Mouse (Mus musculus) heart, embryonic 16.5 days (tissue): ENCODE measurements at regions not wholly inside any gene's neighbourhood (a gene's known extent, or its start where the extent isn't known, plus 50 kb on each side); places are given as distances from the start of the nearest gene placed in this dataset.

ENCODE experiments used
- ATAC-seq: fragments of 200-750 bp; cut with Nextera tagmentation; replicated peaks from 2 replicates; pipeline ENCODE4 v1.8.0; 2017; ENCODE audit warnings: moderate number of reproducible peaks; ENCODE audit not compliant: insufficient read depth, low FRiP score; ENCODE audit errors: extremely low read depth
- H3K27ac ChIP-seq: fragments of 300-500 bp; sonication (generic); 2 replicates; pipeline ENCODE4 v1.5.1; 2014; ENCODE audit warnings: mild to moderate bottlenecking, low read length, control low read depth, moderate library complexity
- H3K27me3 ChIP-seq: fragments of 300-500 bp; sonication (generic); 2 replicates; pipeline ENCODE4 v1.6.1; 2014; ENCODE audit warnings: low read length, mixed read lengths; ENCODE audit not compliant: control insufficient read depth, insufficient read depth
- H3K36me3 ChIP-seq: fragments of 300-500 bp; sonication (generic); 2 replicates; pipeline ENCODE4 v1.6.1; 2014; ENCODE audit not compliant: control insufficient read depth, insufficient read depth
- H3K4me1 ChIP-seq: fragments of 300-500 bp; sonication (generic); 2 replicates; pipeline ENCODE4 v1.6.1; 2014; ENCODE audit warnings: low read length, mixed read lengths; ENCODE audit not compliant: control insufficient read depth, insufficient read depth
- H3K4me2 ChIP-seq: fragments of 300-500 bp; sonication (generic); 2 replicates; pipeline ENCODE4 v1.6.1; 2014; ENCODE audit warnings: low read depth, mild to moderate bottlenecking, control low read depth, low read length
- H3K4me3 ChIP-seq: fragments of 300-500 bp; sonication (generic); 2 replicates; pipeline ENCODE4 v1.5.1; 2014; ENCODE audit warnings: mild to moderate bottlenecking, control low read depth, low read length
- H3K9ac ChIP-seq: fragments of 300-500 bp; sonication (generic); 2 replicates; pipeline ENCODE4 v1.6.1; 2014; ENCODE audit warnings: low read length, control low read depth
- H3K9me3 ChIP-seq: fragments of 300-500 bp; sonication (generic); replicated peaks from 2 replicates; pipeline ENCODE4 v1.6.1; 2016; ENCODE audit warnings: low read length; ENCODE audit not compliant: control insufficient read depth
- WGBS: fragments of 180-500 bp; shearing (Covaris S2); extraction: QIAGEN DNeasy Blood & Tissue Kit; methylation state at CpG from one replicate; pipeline ENCODE4 v1.1.7; 2014; 5-methylcytosine and 5-hydroxymethylcytosine counted together

DNA sequence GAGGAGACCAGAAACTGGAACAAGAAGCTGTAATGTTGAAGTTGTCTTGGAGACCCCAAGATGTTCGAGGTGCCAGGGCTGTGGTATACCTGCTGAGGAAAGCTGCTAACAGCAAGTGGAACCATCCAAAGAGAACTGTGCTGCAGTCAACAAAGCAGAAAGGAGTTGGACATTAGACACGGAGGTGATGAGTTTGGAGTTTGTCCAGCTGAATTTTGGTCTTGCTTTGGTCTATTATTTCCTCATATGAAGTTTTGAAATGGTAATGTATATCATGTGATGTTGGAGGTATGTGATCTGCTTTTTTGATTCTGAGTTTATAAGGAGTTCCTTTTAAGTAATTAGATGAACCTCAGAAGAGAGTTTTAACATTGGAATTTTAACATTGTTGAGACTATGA is 98.0 kb downstream of the Arrdc3 start:
- H3K27me3 ChIP-seq, result no peaks in the 10 kb centered on the region
- H3K36me3 ChIP-seq, result no peaks in the 10 kb centered on the region
- no peak overlapping the region for H3K9ac ChIP-seq
- H3K4me1 ChIP-seq, result 0 out of 2 replicates have a peak, but pooled peaks cover 2% of the 10 kb centered on the region
- 80% methylated on average over 2 of the region's 2 CpGs for WGBS
- H3K4me2 ChIP-seq, result no peak overlapping the region
- ATAC-seq, result no peak
- no peak overlapping the region for H3K27ac ChIP-seq
- no peak overlapping the region for H3K4me3 ChIP-seq
- no peaks in the 10 kb centered on the region for H3K9me3 ChIP-seq

DNA sequence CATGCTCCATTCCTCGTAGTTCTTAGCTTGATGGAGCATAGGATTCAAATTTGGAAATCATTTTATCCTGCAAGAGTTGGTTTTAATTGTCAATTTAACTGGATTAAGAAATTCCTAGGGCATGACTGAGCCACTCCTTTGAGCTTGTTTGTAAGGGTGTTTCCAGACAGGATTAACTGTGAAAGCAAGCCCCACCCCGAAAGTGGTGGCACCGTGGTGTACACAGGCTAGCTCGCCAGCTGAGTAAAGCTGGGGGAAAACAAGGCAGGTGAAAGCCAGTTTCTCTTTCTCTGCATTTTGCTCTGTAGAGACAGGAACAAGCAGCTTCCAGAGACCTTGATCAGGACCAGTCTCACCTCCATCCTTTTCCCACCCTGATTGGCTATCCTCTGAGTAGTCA is 103.5 kb downstream of the Arrdc3 start:
- 77% methylated on average over 4 of the region's 4 CpGs for WGBS
- no peak overlapping the region for H3K9ac ChIP-seq
- H3K9me3 ChIP-seq, result no peaks in the 10 kb centered on the region
- H3K4me2 ChIP-seq, result no peak overlapping the region
- no peak overlapping the region for H3K4me3 ChIP-seq
- no peaks in the 10 kb centered on the region for H3K36me3 ChIP-seq
- ATAC-seq, result no peak
- no peaks in the 10 kb centered on the region for H3K27me3 ChIP-seq
- no peak overlapping the region for H3K27ac ChIP-seq
- peaks cover 15% of the 10 kb centered on the region for H3K4me1 ChIP-seq

DNA sequence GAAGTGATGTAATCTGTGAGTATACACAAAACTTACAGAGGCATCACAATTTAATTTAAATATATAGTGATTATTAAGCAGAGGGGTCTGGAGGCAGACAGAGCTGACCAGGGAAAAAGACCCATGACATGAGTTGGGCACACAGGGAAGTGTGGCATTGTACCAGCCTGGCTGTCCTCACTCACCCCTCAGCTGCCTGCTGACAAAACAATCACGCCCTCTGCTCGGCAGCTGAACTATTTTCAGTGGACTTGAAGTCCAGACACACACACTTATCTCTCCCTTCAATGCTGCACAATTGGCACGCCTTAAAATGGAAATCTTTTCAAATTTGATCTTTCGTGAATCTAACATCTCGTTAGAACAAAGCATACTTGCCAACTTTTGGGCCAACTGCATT is 106.6 kb downstream of the Arrdc3 start:
- Histone ChIP-seq H3K27ac (peak overlapping the region; percentile 84), H3K9ac (no peak overlapping the region), H3K27me3 (no peaks in the 10 kb centered on the region), H3K36me3 (no peaks in the 10 kb centered on the region), H3K4me3 (no peak overlapping the region), H3K9me3 (no peaks in the 10 kb centered on the region), H3K4me2 (peak overlapping the region; percentile 52), H3K4me1 (peaks cover 25% of the 10 kb centered on the region)
- peak; percentile 80 for ATAC-seq
- 20% methylated on average over 5 of the region's 5 CpGs for WGBS

DNA sequence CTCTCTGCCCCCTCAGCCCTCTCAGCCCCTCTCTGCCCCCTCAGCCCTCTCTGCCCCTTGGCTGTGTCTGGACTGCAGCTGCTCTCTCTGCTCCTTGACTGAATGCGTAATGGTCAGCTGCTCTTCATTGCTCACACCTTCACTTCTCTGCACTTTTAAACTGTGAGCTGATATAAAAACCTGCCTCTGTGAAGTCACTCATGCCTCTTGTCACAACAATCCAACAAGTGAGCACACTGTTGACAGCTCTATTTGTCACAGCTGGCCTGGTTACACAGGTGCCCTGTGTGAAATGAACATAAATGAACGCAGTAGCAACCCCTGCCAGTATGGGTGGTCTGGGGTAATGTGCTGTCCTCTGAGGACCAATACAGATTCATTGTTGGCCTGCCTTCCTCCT is 109.2 kb downstream of the Arrdc3 start:
- WGBS, result 38% methylated on average over 2 of the region's 2 CpGs
- Histone ChIP-seq H3K4me2 (no peak overlapping the region), H3K27me3 (no peaks in the 10 kb centered on the region), H3K9ac (no peak overlapping the region), H3K36me3 (no peaks in the 10 kb centered on the region), H3K4me3 (no peak overlapping the region), H3K27ac (peak overlapping the region; percentile 74), H3K9me3 (no peaks in the 10 kb centered on the region), H3K4me1 (peaks cover 25% of the 10 kb centered on the region)
- ATAC-seq, result peak; percentile 78

DNA sequence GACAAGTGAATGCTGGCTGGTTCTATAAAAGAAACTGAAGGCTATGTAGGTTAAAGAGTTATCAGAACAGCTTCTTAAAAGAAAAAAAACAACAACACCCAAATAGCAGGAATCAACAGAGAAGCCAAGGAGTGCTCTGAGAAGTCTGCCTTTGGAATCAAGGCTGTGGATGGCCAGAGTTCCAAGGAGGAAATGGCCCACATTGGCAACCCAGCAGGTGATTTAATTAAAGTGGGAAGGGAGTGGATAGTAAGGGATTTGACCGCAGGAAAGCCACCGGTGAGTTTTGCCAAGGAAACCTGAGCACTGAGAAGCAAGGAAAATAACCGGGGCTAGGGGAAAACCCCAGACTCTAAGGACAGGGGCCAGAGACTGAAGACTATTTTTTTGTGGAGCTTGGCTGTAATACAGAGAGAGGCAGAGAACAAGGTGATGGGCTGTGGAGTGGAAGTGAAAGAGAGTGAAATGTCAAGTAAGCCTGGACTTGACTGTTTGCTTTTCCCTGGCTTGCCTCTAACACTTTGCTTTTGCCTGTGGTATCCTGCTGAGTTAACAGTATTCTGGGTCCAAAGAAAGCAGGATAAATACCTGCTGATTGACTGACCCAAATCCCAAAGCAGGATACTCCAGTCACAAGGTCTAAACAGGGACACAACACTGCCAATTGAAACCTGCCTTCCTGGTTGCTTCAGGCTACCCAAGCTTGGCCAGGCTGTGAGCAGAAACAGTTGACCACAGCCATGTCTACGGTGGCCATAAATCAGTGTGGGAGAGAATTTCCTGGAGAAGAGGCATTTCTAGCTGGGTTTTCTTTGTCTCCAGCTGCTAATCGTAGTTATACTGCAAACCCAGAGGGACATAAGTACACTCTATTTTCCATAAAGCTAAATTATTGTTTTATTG is 125.9 kb downstream of the Arrdc3 start:
- WGBS, result 45% methylated on average over 5 of the region's 5 CpGs
- H3K36me3 ChIP-seq, result no peaks in the 10 kb centered on the region
- H3K4me2 ChIP-seq, result no peak overlapping the region
- no peak overlapping the region for H3K9ac ChIP-seq
- 0 out of 2 replicates have a peak, but pooled peaks have one; percentile 32 for ATAC-seq
- H3K9me3 ChIP-seq, result no peaks in the 10 kb centered on the region
- no peaks in the 10 kb centered on the region for H3K4me1 ChIP-seq
- no peak overlapping the region for H3K4me3 ChIP-seq
- H3K27ac ChIP-seq, result no peak overlapping the region
- no peaks in the 10 kb centered on the region for H3K27me3 ChIP-seq

DNA sequence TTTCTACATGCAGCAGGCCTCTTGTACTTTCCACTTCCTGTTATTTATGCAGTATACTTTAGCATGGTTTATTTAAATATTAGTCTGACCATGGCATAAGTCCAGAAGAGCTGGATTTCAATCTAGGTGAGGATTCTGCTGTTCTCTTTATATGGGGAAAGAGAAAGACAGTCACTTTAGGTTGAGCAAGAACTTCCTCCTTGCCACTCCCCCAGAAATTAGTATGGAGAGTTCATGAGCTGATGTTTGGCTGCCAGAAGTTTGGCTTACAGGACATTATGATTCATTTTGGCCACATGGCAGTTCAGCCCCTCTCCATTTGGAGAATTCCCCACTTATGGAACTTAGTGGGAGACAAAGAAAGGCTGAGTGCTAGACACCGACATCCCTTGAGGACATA is 130.8 kb downstream of the Arrdc3 start:
- Histone ChIP-seq H3K4me3 (no peak overlapping the region), H3K27me3 (no peaks in the 10 kb centered on the region), H3K4me1 (no peaks in the 10 kb centered on the region), H3K9me3 (no peaks in the 10 kb centered on the region), H3K9ac (no peak overlapping the region), H3K36me3 (no peaks in the 10 kb centered on the region), H3K27ac (no peak overlapping the region), H3K4me2 (no peak overlapping the region)
- ATAC-seq, result no peak
- WGBS, result 86% methylated on average over 1 of the region's 1 CpGs

DNA sequence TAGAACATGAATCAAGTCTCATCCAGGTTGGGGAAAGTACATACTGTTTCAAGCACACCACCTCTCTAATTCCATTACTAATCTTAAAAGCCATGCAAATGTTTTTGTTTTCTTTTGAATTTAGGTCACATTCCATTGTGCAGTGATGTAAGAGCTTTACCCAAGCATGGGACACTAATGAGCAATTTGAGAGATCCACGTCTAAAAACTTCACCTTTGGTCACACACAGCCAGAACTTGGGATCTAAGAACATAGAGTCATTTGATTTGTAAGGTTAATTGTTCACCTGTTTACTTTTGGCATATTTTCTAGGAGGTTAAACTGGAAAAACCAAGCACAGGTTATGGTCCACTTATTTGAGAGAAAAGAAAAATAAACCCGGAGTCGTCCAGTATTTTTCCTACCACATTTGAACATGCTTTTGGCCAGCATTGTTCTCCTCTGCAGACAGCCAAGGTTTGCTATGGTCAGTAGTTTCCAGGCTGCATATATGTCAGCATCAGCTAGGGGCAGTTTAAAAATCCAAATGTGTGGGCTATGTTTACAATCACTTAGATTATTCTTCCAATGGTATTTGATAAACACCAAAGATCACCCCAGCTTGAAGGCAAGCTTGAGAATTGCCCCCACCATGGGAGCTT is 137.0 kb downstream of the Arrdc3 start:
- Histone ChIP-seq H3K4me3 (no peak overlapping the region), H3K36me3 (no peaks in the 10 kb centered on the region), H3K9ac (no peak overlapping the region), H3K4me2 (no peak overlapping the region), H3K27ac (no peak overlapping the region), H3K9me3 (no peaks in the 10 kb centered on the region), H3K27me3 (no peaks in the 10 kb centered on the region), H3K4me1 (no peaks in the 10 kb centered on the region)
- ATAC-seq, result no peak
- 78% methylated on average over 3 of the region's 3 CpGs for WGBS

DNA sequence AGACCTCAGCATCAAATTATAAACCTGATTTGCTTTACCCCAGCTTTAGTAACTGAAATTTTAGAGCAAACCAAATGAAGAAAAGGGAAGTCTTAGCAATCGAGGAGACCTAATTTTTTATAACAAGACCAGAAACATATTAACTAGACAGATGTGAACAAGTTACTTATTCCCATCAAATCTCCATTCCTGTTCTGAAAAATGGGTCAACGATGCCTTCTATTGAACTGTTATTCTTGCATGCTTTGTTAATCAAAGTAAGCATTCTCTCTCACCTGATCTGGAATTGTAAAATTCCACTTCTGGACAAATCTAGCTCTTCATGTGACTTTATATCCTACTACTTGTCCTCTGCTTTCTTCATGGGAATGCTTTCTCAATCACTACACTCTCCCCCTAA is 137.6 kb downstream of the Arrdc3 start:
- Histone ChIP-seq H3K4me2 (no peak overlapping the region), H3K36me3 (no peaks in the 10 kb centered on the region), H3K4me3 (no peak overlapping the region), H3K4me1 (no peaks in the 10 kb centered on the region), H3K9me3 (no peaks in the 10 kb centered on the region), H3K27ac (no peak overlapping the region), H3K9ac (no peak overlapping the region), H3K27me3 (no peaks in the 10 kb centered on the region)
- WGBS, result 76% methylated on average over 2 of the region's 2 CpGs
- ATAC-seq, result no peak

DNA sequence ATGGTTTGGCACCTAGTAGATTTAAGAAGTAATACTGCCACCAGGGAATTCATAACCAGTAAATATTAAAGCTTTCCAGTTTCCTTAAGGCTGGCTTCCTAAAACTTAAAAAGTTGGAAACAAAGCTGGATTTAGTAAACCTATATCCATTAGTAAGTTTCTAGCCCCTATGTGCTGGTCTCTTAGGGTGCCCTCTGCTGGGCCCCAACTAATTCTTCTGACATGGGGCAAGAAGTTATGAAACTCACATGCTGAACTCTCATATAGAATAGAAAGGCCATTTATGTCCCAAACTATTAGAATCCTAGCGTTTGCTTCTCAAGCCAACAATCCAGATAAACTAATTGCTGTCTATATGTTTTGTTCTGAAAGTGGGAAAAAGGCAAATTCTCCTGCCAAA is 139.2 kb downstream of the Arrdc3 start:
- no peaks in the 10 kb centered on the region for H3K9me3 ChIP-seq
- WGBS, result 71% methylated on average over 1 of the region's 1 CpGs
- H3K4me2 ChIP-seq, result no peak overlapping the region
- no peaks in the 10 kb centered on the region for H3K36me3 ChIP-seq
- H3K4me1 ChIP-seq, result no peaks in the 10 kb centered on the region
- no peak overlapping the region for H3K9ac ChIP-seq
- no peak overlapping the region for H3K27ac ChIP-seq
- no peak overlapping the region for H3K4me3 ChIP-seq
- no peak for ATAC-seq
- H3K27me3 ChIP-seq, result no peaks in the 10 kb centered on the region
